Comparison of ENCODE assay signal across 15 mouse cellular contexts in genomic region chr12:85393981-85394380, GRCm38 (mm10). TPM values are rescaled to one million over a fixed set of nuclear protein-coding genes. Genes with fewer than 3 reads are reported as not detected.
DNase-seq lines count a peak whose midpoint lies in the region; ATAC-seq lines count a peak whose summit lies in the region.
"Had no signal": no experiment of that assay in that cellular context is flagged by ENCODE, and none has a peak within 500 bp of the region (broad histone marks: within the 10 kb centered on the region; RNA-seq: fewer than 3 reads in every experiment).

No protein-coding gene starts in this region.

- H3K9ac ChIP-seq in heart, embryonic 11.5 days (ENCODE audit: low read depth, low read length), result no peak overlapping the region
- no peak overlapping the region for H3K9ac ChIP-seq in liver, embryonic 12.5 days
- no peak overlapping the region for H3K9ac ChIP-seq in forebrain, embryonic 12.5 days
- H3K9ac ChIP-seq: embryonic facial prominence, embryonic 13.5 days; hindbrain, embryonic 15.5 days; kidney, embryonic 15.5 days had no signal

- H3K36me3 ChIP-seq in heart, embryonic 10.5 days, result no peaks in the 10 kb centered on the region
- H3K36me3 ChIP-seq in heart, embryonic 11.5 days (ENCODE audit: control insufficient read depth, insufficient read depth, low read length), result no peaks in the 10 kb centered on the region
- no peaks in the 10 kb centered on the region for H3K36me3 ChIP-seq in liver, embryonic 12.5 days
- H3K36me3 ChIP-seq in macrophage (ENCODE audit: inconsistent target), result no peaks in the 10 kb centered on the region
- no peaks in the 10 kb centered on the region for H3K36me3 ChIP-seq in forebrain, embryonic 12.5 days (replicated peaks)
- H3K36me3 ChIP-seq: embryonic facial prominence, embryonic 13.5 days; hindbrain, embryonic 15.5 days; kidney, embryonic 15.5 days had no signal

- no peak for ATAC-seq in heart, embryonic 11.5 days (replicated peaks; ENCODE audit: insufficient number of reproducible peaks, low FRiP score, low TSS enrichment)
- peak; percentile 32 for ATAC-seq in CD4-positive, CD25-positive, alpha-beta regulatory T cell, adult 4 months
- no peak for ATAC-seq in liver, embryonic 12.5 days
- ATAC-seq in erythroid progenitor cell, adult 5-6 weeks (replicated peaks; ENCODE audit: low FRiP score, poor library complexity, severe bottlenecking), result no peak
- ATAC-seq in forebrain, embryonic 12.5 days (ENCODE audit: low FRiP score), result no peak
- ATAC-seq: forebrain, embryonic 16.5 days had no signal

- WGBS in heart, embryonic 10.5 days, result 63% methylated on average over 7 of the region's 7 CpGs
- 64% methylated on average over 7 of the region's 7 CpGs for WGBS in heart, embryonic 11.5 days (ENCODE audit: insufficient replicate concordance)
- WGBS in liver, embryonic 12.5 days (ENCODE audit: insufficient replicate concordance), result 34% methylated on average over 7 of the region's 7 CpGs
- WGBS in macrophage (ENCODE audit: missing documents), result 2% methylated on average over 7 of the region's 7 CpGs
- 69% methylated on average over 7 of the region's 7 CpGs for WGBS in forebrain, embryonic 12.5 days

- no peak overlapping the region for H3K4me2 ChIP-seq in heart, embryonic 11.5 days
- H3K4me2 ChIP-seq in liver, embryonic 12.5 days, result no peak overlapping the region
- H3K4me2 ChIP-seq in forebrain, embryonic 12.5 days, result no peak overlapping the region
- H3K4me2 ChIP-seq: embryonic facial prominence, embryonic 13.5 days; hindbrain, embryonic 15.5 days; kidney, embryonic 15.5 days had no signal

- H3K4me1 ChIP-seq in heart, embryonic 10.5 days, result peaks cover 57% of the 10 kb centered on the region
- peaks cover 36% of the 10 kb centered on the region for H3K4me1 ChIP-seq in heart, embryonic 11.5 days (ENCODE audit: control insufficient read depth, insufficient read depth, low read length)
- peaks cover 13% of the 10 kb centered on the region for H3K4me1 ChIP-seq in liver, embryonic 12.5 days
- H3K4me1 ChIP-seq in forebrain, embryonic 12.5 days, result no peaks in the 10 kb centered on the region
- H3K4me1 ChIP-seq: embryonic facial prominence, embryonic 13.5 days; hindbrain, embryonic 15.5 days; kidney, embryonic 15.5 days had no signal

- no peaks in the 10 kb centered on the region for H3K9me3 ChIP-seq in heart, embryonic 10.5 days
- no peaks in the 10 kb centered on the region for H3K9me3 ChIP-seq in heart, embryonic 11.5 days (replicated peaks; ENCODE audit: control insufficient read depth, low read length)
- no peaks in the 10 kb centered on the region for H3K9me3 ChIP-seq in liver, embryonic 12.5 days (replicated peaks)
- no peaks in the 10 kb centered on the region for H3K9me3 ChIP-seq in forebrain, embryonic 12.5 days
- H3K9me3 ChIP-seq: embryonic facial prominence, embryonic 13.5 days; hindbrain, embryonic 15.5 days; kidney, embryonic 15.5 days; megakaryocyte, embryonic 14.5 days had no signal

- no peak overlapping the region for H3K4me3 ChIP-seq in heart, embryonic 10.5 days
- no peak overlapping the region for H3K4me3 ChIP-seq in heart, embryonic 11.5 days (ENCODE audit: low read depth, low read length)
- H3K4me3 ChIP-seq in liver, embryonic 12.5 days, result no peak overlapping the region
- H3K4me3 ChIP-seq in macrophage (ENCODE audit: inconsistent target), result no peak overlapping the region
- no peak overlapping the region for H3K4me3 ChIP-seq in forebrain, embryonic 12.5 days (replicated peaks)
- H3K4me3 ChIP-seq: embryonic facial prominence, embryonic 13.5 days; hindbrain, embryonic 15.5 days; kidney, embryonic 15.5 days had no signal

- no peaks in the 10 kb centered on the region for H3K27me3 ChIP-seq in heart, embryonic 10.5 days (ENCODE audit: insufficient read depth, poor library complexity, severe bottlenecking)
- H3K27me3 ChIP-seq in heart, embryonic 11.5 days (ENCODE audit: control insufficient read depth, insufficient read depth, low read length), result no peaks in the 10 kb centered on the region
- H3K27me3 ChIP-seq in liver, embryonic 12.5 days (replicated peaks), result peaks cover 29% of the 10 kb centered on the region
- H3K27me3 ChIP-seq in forebrain, embryonic 12.5 days, result no peaks in the 10 kb centered on the region
- H3K27me3 ChIP-seq: embryonic facial prominence, embryonic 13.5 days; hindbrain, embryonic 15.5 days; kidney, embryonic 15.5 days had no signal

- DNase-seq in heart, embryonic 10.5 days (ENCODE audit: low spot score), result no peak
- no peak for DNase-seq in right cerebral cortex, postnatal 14 days
- DNase-seq: cerebellum, postnatal 14 days; retina, postnatal 1 day had no signal

- H3K27ac ChIP-seq in heart, embryonic 10.5 days, result peak overlapping the region; percentile 56; the same call in 1 of the 2 replicates
- H3K27ac ChIP-seq in heart, embryonic 11.5 days (ENCODE audit: low read depth, low read length), result no peak overlapping the region
- H3K27ac ChIP-seq in liver, embryonic 12.5 days, result peak overlapping the region; percentile 17; the same call in 1 of the 2 replicates
- H3K27ac ChIP-seq in macrophage, result peak overlapping the region; percentile 91
- no peak overlapping the region for H3K27ac ChIP-seq in forebrain, embryonic 12.5 days
- H3K27ac ChIP-seq: embryonic facial prominence, embryonic 13.5 days; hindbrain, embryonic 15.5 days; kidney, embryonic 15.5 days had no signal

- H3K79me2 ChIP-seq in macrophage (ENCODE audit: inconsistent target), result no peaks in the 10 kb centered on the region

RNA-seq across cellular contexts. Expression of gene Tmed10, which starts 19.3 kb away (rescaled TPM):
- polyA plus RNA-seq in heart, embryonic 10.5 days (2016; fragmentation: Nextera tagmentation; extraction: Ambion mirVana), result 308 and 314 TPM in 2 replicates
- polyA plus RNA-seq in heart, embryonic 11.5 days (2014; fragmentation: Nextera tagmentation; extraction: Ambion mirVana), result 330 and 334 TPM in 2 replicates
- polyA plus RNA-seq in CD4-positive, CD25-positive, alpha-beta regulatory T cell, adult 4 months (2017; shearing (Covaris generic)), result 100 to 1,000 TPM; 211 to 243 TPM
- 194 and 195 TPM in 2 replicates for polyA plus RNA-seq in liver, embryonic 12.5 days (2016; fragmentation: Nextera tagmentation; extraction: Ambion mirVana)
- total RNA-seq in macrophage (2018; cell fraction: chromatin; rRNA removed), result 10 to 100 TPM; 36.3 to 96.9 (median 66.9) TPM
- 100 to 1,000 TPM; 295 to 447 (median 378) TPM for total RNA-seq in macrophage (2018; cell fraction: cytosol; rRNA removed)
- total RNA-seq in macrophage (2018; cell fraction: nucleus; rRNA removed), result 100 to 1,000 TPM in 25 of 26 experiments, 10 to 100 TPM in 1; 64.6 to 378 (median 214) TPM
- 317 to 419 TPM (median 387 TPM) in 3 replicates for polyA plus RNA-seq in macrophage (2018)
- 85.9 and 101 TPM in 2 replicates for total RNA-seq in erythroid progenitor cell, adult 5-6 weeks (2015; ENCODE audit: low replicate concordance)
- total RNA-seq in erythroid progenitor cell, adult 5-6 weeks (2017; ENCODE audit: low replicate concordance), result 65.6 and 71.7 TPM in 2 replicates
- polyA plus RNA-seq in forebrain, embryonic 12.5 days (2016; fragmentation: Nextera tagmentation; extraction: Ambion mirVana), result 208 and 214 TPM in 2 replicates

RNA-seq across cellular contexts. Expression of gene Nek9, which starts 54.8 kb away (rescaled TPM):
- polyA plus RNA-seq in heart, embryonic 10.5 days (2016; fragmentation: Nextera tagmentation; extraction: Ambion mirVana), result 24.3 and 24.6 TPM in 2 replicates
- polyA plus RNA-seq in heart, embryonic 11.5 days (2014; fragmentation: Nextera tagmentation; extraction: Ambion mirVana), result 10.5 and 15.6 TPM in 2 replicates
- 10 to 100 TPM; 11.2 to 13.9 TPM for polyA plus RNA-seq in CD4-positive, CD25-positive, alpha-beta regulatory T cell, adult 4 months (2017; shearing (Covaris generic))
- 11.6 and 12.1 TPM in 2 replicates for polyA plus RNA-seq in liver, embryonic 12.5 days (2016; fragmentation: Nextera tagmentation; extraction: Ambion mirVana)
- total RNA-seq in macrophage (2018; cell fraction: chromatin; rRNA removed), result 100 to 1,000 TPM in 7 of 26 experiments, 10 to 100 TPM in 19; 60.5 to 127 (median 89.8) TPM
- total RNA-seq in macrophage (2018; cell fraction: cytosol; rRNA removed), result 10 to 100 TPM; 44.3 to 72.9 (median 60.3) TPM
- 10 to 100 TPM; 50.0 to 95.0 (median 69.6) TPM for total RNA-seq in macrophage (2018; cell fraction: nucleus; rRNA removed)
- 40.7 to 65.1 TPM (median 55.7 TPM) in 3 replicates for polyA plus RNA-seq in macrophage (2018)
- 9.0 and 17.2 TPM in 2 replicates for total RNA-seq in erythroid progenitor cell, adult 5-6 weeks (2015; ENCODE audit: low replicate concordance)
- 7.9 and 15.5 TPM in 2 replicates for total RNA-seq in erythroid progenitor cell, adult 5-6 weeks (2017; ENCODE audit: low replicate concordance)
- 23.7 and 24.5 TPM in 2 replicates for polyA plus RNA-seq in forebrain, embryonic 12.5 days (2016; fragmentation: Nextera tagmentation; extraction: Ambion mirVana)

Comparison
In these comparisons a context has a peak if more than half of its experiments do, and no peak if none do; other contexts are left out.
1. H3K27ac ChIP-seq: peak in heart, embryonic 10.5 days (single experiment), liver, embryonic 12.5 days (single experiment) and macrophage (single experiment); none in heart, embryonic 11.5 days (single experiment) and forebrain, embryonic 12.5 days (single experiment).